Mouse (Mus musculus) colon, adult 2 months (tissue): ENCODE data around the gene Mpl. TPM values are rescaled to one million over a fixed set of nuclear protein-coding genes. Genes with fewer than 3 reads are reported as not detected.

Experiments
- polyA plus RNA-seq: library from polyadenylated mRNA; depleted of rRNA; stranded (reverse); fragments of >200 nt; gene quantifications from 2 replicates; pipeline ENCODE4 v1.2.3, GENCODE M21; 2012; rRNA removed

Gene Mpl
- polyA plus RNA-seq: 0.05 and 0.08 TPM in 2 replicates

DNA sequence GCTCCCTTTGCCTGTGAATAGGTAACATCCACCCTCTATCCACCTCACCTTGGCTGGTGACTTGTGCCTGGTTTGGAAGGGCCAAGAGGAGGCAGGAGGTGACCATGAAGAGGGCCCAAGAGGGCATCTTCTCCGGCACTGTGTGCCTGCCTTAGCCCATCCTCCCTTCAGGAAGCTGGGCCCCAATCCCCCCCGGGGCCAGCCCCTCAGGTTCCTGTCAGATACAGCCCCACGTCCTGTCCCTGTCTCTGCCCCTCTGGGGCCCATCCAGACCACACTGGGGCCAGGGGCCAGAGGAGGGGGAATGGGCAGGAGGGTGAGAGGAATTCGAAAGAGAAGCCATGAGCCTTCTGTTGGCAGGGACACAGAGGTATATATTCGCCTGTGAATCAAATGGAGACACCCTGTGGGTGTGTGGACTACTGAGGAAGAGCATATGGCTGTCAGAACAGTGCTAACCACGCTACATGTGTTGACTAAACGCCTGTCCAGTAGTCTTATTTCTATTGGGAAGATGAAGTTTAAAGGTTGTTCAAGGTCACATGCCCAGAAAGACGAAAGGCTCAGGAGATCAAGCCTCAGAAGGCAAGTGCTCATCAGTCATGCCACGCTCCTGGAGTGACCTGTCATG, at the start of gene Mpl:
Gene Mpl (minus strand): TSS at position 169 of the 631 bp plus-strand sequence.

GRCm38 (mm10) chr4:118489717-118490132, 32.4 kb upstream of the Mpl start, which contains the start of gene Tie1:
Gene Tie1, minus strand, starts transcription at chr4:118490061.

GRCm38 (mm10) chr4:118436820-118437603, 20.3 kb downstream of the Mpl start, which contains the start of gene Cdc20:
Gene Cdc20, minus strand, starts transcription at chr4:118437352.

GRCm38 (mm10) chr4:118427768-118428451, 29.4 kb downstream of the Mpl start, which contains the start of gene Elovl1:
Gene Elovl1, plus strand, starts transcription at chr4:118428093.

GRCm38 (mm10) chr4:118409142-118409900, 48.0 kb downstream of the Mpl start, which contains the start of the genes Szt2 and Med8:
Gene Szt2, minus strand, starts transcription at chr4:118409273.
Gene Med8, plus strand, starts transcription at chr4:118409337.

Other genes with a start within 250 kb of the Mpl start
- 207 and 212 TPM in 2 replicates for gene Ptprf, start 166.1 kb downstream of the Mpl start, polyA plus RNA-seq
- gene Szt2, start 48.2 kb downstream of the Mpl start, polyA plus RNA-seq: 31.2 and 35.3 TPM in 2 replicates
- 20.8 and 22.0 TPM in 2 replicates for gene Med8, start 48.2 kb downstream of the Mpl start, polyA plus RNA-seq
- 176 and 229 TPM in 2 replicates for gene Elovl1, start 29.4 kb downstream of the Mpl start, polyA plus RNA-seq
- 35.4 and 43.2 TPM in 2 replicates for gene Cdc20, start 20.2 kb downstream of the Mpl start, polyA plus RNA-seq
- 20.3 and 24.4 TPM in 2 replicates for gene Tie1, start 32.5 kb upstream of the Mpl start, polyA plus RNA-seq
- gene 2610528J11Rik, start 69.5 kb upstream of the Mpl start, polyA plus RNA-seq: 104 and 125 TPM in 2 replicates
- 35.4 and 47.7 TPM in 2 replicates for gene Tmem125, start 86.5 kb upstream of the Mpl start, polyA plus RNA-seq
- not detected in 2 replicates for gene Cfap57, start 163.3 kb upstream of the Mpl start, polyA plus RNA-seq
- gene Ebna1bp2, start 163.3 kb upstream of the Mpl start, polyA plus RNA-seq: 22.2 and 22.7 TPM in 2 replicates
- not detected in 2 replicates for gene Olfr62, start 201.4 kb upstream of the Mpl start, polyA plus RNA-seq
- gene Olfr1342, start 235.2 kb upstream of the Mpl start, polyA plus RNA-seq: not detected in 2 replicates
- gene Olfr1341, start 246.0 kb upstream of the Mpl start, polyA plus RNA-seq: not detected in 2 replicates